Mouse (Mus musculus): ENCODE results near the gene Olfr1441. TPM values are rescaled to one million over a fixed set of nuclear protein-coding genes. Genes with fewer than 3 reads are reported as not detected.

The Olfr1441 gene
- not detected in 2 replicates for polyA plus RNA-seq (2015; fragmentation: Nextera tagmentation; extraction: Ambion mirVana)

GRCm38 (mm10) chr19:12417361-12417760, at the start of gene Olfr1441:
TSS of gene Olfr1441 (plus strand) at chr19:12417433.
- Histone ChIP-seq H3K4me2 (no peak within 1 kb of the TSS), H3K4me3 (replicated peaks) (no peak within 1 kb of the TSS), H3K9me3 (no peaks in the 10 kb centered on the region), H3K36me3 (no peaks in the 10 kb centered on the region), H3K4me1 (no peaks in the 10 kb centered on the region), H3K27ac (no peak within 1 kb of the TSS), H3K9ac (no peak within 1 kb of the TSS), H3K27me3 (replicated peaks) (no peaks in the 10 kb centered on the region)
- ATAC-seq (ENCODE audit: insufficient read depth, low FRiP score, low read depth): no peak

- no peak overlapping the region for H3K4me2 ChIP-seq
- WGBS: 83% methylated on average over 3 of the region's 3 CpGs
- H3K4me1 ChIP-seq: no peaks in the 10 kb centered on the region
- no peaks in the 10 kb centered on the region for H3K36me3 ChIP-seq
- H3K27me3 ChIP-seq (replicated peaks): no peaks in the 10 kb centered on the region
- H3K27ac ChIP-seq: no peak overlapping the region
- no peak for ATAC-seq (ENCODE audit: insufficient read depth, low FRiP score, low read depth)
- no peak overlapping the region for H3K4me3 ChIP-seq (replicated peaks)
- H3K9ac ChIP-seq: no peak overlapping the region
- no peaks in the 10 kb centered on the region for H3K9me3 ChIP-seq
Measured at GRCm38 (mm10) chr19:12373004-12373403, 44.2 kb upstream of the Olfr1441 start.

DNA sequence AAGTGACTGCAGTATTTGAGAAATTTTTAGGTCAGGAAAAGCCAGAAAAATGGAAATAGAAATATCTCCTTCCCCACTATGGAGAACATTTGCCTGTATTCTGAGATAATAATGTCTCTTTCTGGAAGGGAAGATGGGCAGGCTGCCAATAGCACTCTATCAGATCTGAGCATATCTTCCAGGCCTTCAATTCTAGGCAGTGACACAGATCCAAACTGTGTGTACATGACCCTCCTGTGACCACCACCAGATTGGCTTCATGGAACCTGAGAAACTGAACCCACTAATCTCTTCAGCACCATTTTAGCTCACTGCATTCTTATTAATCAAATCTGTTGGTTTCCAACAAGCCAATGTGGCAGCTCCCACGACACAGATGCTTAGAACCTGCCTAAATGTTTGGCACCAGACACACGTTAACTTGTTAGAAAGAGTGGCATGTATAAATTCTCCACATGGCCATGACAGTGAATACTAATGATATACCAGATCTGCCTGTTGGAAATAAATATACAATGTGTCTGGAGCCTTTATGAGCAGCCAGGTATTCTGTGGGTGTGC, 42.7 kb upstream of the Olfr1441 start:
- ATAC-seq (ENCODE audit: insufficient read depth, low FRiP score, low read depth): no peak
- Histone ChIP-seq H3K36me3 (no peaks in the 10 kb centered on the region), H3K4me2 (no peak overlapping the region), H3K4me1 (no peaks in the 10 kb centered on the region), H3K9ac (no peak overlapping the region), H3K27me3 (replicated peaks) (no peaks in the 10 kb centered on the region), H3K4me3 (replicated peaks) (no peak overlapping the region), H3K27ac (no peak overlapping the region), H3K9me3 (no peaks in the 10 kb centered on the region)
- 37% methylated on average over 2 of the region's 2 CpGs for WGBS

GRCm38 (mm10) chr19:12386979-12387378, 30.3 kb upstream of the Olfr1441 start, which contains the start of gene Olfr1440:
TSS of gene Olfr1440 (plus strand) at chr19:12387279.
- H3K9me3 ChIP-seq: no peaks in the 10 kb centered on the region
- H3K36me3 ChIP-seq: no peaks in the 10 kb centered on the region
- ATAC-seq (ENCODE audit: insufficient read depth, low FRiP score, low read depth): no peak
- H3K9ac ChIP-seq: no peak within 1 kb of the TSS
- WGBS: 82% methylated on average over 2 of the region's 2 CpGs
- no peaks in the 10 kb centered on the region for H3K4me1 ChIP-seq
- no peak within 1 kb of the TSS for H3K4me2 ChIP-seq
- no peak within 1 kb of the TSS for H3K27ac ChIP-seq
- no peaks in the 10 kb centered on the region for H3K27me3 ChIP-seq (replicated peaks)
- no peak within 1 kb of the TSS for H3K4me3 ChIP-seq (replicated peaks)

- no peak overlapping the region for H3K4me3 ChIP-seq (replicated peaks)
- H3K27ac ChIP-seq: no peak overlapping the region
- no peaks in the 10 kb centered on the region for H3K36me3 ChIP-seq
- H3K9me3 ChIP-seq: no peaks in the 10 kb centered on the region
- no peaks in the 10 kb centered on the region for H3K4me1 ChIP-seq
- H3K4me2 ChIP-seq: no peak overlapping the region
- H3K27me3 ChIP-seq (replicated peaks): no peaks in the 10 kb centered on the region
- H3K9ac ChIP-seq: no peak overlapping the region
- no peak for ATAC-seq (ENCODE audit: insufficient read depth, low FRiP score, low read depth)
Measured at GRCm38 (mm10) chr19:12413737-12414136, 3.5 kb upstream of the Olfr1441 start.

DNA sequence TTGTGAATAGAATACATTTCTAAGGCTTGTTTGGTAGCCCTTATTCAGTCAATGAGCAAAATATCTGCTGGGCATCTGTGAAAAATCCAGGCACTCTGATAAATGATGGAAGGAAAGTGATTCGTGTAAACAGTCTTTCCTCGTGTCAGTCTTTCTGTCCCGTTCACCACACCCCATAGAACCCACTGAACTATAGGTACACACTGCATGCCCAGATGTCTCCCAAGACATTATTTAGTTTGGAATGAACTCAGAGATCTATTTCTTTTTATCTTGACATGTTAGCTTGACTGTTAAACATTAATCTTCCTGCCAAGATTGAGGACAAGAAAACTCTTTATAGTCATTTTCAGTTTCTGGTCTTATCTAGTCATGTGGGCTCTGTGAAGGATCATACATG, 1.1 kb downstream of the Olfr1441 start:
- no peak overlapping the region for H3K9ac ChIP-seq
- H3K4me1 ChIP-seq: no peaks in the 10 kb centered on the region
- H3K4me3 ChIP-seq (replicated peaks): no peak overlapping the region
- H3K9me3 ChIP-seq: no peaks in the 10 kb centered on the region
- H3K36me3 ChIP-seq: no peaks in the 10 kb centered on the region
- H3K27ac ChIP-seq: no peak overlapping the region
- WGBS: 26% methylated on average over 3 of the region's 3 CpGs
- no peaks in the 10 kb centered on the region for H3K27me3 ChIP-seq (replicated peaks)
- no peak for ATAC-seq (ENCODE audit: insufficient read depth, low FRiP score, low read depth)
- no peak overlapping the region for H3K4me2 ChIP-seq

DNA sequence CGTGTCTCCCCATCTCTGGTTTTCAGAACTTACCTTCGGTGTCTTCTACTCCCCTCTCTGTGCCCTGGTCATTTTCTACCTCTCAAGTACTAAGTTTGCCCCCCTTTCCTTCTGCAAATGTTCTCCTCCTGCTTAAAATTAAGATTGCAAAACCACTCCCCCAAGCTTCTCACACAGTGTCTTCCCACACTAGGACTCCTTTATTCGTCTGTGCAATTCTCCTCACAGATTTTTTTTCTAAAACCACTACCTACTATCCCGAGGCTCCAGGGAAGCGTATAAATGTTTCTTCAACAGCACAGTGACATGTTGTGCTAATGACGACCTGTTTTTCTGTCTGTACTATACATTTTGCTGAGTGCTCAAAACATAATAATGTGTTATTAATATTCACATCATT, 3.3 kb downstream of the Olfr1441 start:
- Histone ChIP-seq H3K27ac (no peak overlapping the region), H3K4me2 (no peak overlapping the region), H3K4me3 (replicated peaks) (no peak overlapping the region), H3K9ac (no peak overlapping the region), H3K27me3 (replicated peaks) (no peaks in the 10 kb centered on the region), H3K4me1 (no peaks in the 10 kb centered on the region), H3K9me3 (no peaks in the 10 kb centered on the region), H3K36me3 (no peaks in the 10 kb centered on the region)
- no peak for ATAC-seq (ENCODE audit: insufficient read depth, low FRiP score, low read depth)
- WGBS: 68% methylated on average over 6 of the region's 6 CpGs

- 83% methylated on average over 1 of the region's 1 CpGs for WGBS
- Histone ChIP-seq H3K4me1 (no peaks in the 10 kb centered on the region), H3K9me3 (no peaks in the 10 kb centered on the region), H3K27ac (no peak overlapping the region), H3K9ac (no peak overlapping the region), H3K36me3 (no peaks in the 10 kb centered on the region), H3K27me3 (replicated peaks) (no peaks in the 10 kb centered on the region), H3K4me2 (no peak overlapping the region), H3K4me3 (replicated peaks) (no peak overlapping the region)
- ATAC-seq (ENCODE audit: insufficient read depth, low FRiP score, low read depth): no peak
Measured at GRCm38 (mm10) chr19:12421680-12422079, 4.4 kb downstream of the Olfr1441 start.

DNA sequence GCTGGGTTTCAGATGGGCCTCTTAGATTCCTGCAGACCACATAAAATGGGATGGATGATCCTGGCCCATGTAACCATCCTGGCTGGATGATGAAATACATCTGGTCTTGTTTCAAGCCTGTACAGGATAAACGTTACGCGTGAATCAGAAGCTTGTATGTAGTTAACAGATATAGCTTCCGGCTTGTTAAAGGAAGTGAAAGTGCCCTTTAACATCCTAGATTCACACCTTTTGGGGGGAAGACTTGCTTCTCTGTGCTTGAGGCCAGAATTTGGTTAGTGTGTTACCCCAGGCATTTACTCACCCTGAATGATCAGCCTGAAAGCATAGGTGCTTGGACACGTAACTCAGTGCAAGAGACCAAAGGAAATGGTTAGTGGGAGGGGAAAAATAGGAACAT, 9.9 kb downstream of the Olfr1441 start:
- no peaks in the 10 kb centered on the region for H3K36me3 ChIP-seq
- H3K27ac ChIP-seq: no peak overlapping the region
- H3K4me2 ChIP-seq: no peak overlapping the region
- no peak for ATAC-seq (ENCODE audit: insufficient read depth, low FRiP score, low read depth)
- no peak overlapping the region for H3K4me3 ChIP-seq (replicated peaks)
- no peaks in the 10 kb centered on the region for H3K9me3 ChIP-seq
- WGBS: 67% methylated on average over 5 of the region's 5 CpGs
- H3K4me1 ChIP-seq: no peaks in the 10 kb centered on the region
- H3K9ac ChIP-seq: no peak overlapping the region
- no peaks in the 10 kb centered on the region for H3K27me3 ChIP-seq (replicated peaks)

DNA sequence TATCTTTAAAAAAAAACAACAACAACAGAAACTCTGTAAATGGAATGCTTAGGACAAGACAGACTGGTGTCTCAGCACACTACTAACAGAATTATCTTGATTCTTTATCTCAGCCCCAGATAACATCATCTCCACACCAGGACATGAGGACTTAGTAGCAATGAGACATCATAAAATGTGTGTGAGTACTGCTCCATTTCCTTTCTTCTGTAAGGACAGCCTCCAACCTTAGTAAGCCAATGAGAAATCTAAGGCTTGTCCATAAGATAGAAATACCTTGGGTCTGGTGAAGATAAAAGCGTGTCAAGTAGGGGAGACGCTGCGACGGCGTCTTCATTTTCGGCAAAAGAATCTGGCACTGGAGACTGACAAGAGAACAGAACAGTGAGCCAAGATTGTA, 10.4 kb downstream of the Olfr1441 start, which contains the start of gene Pfpl:
Gene Pfpl, plus strand, starts transcription at position 301 of the 400 bp plus-strand sequence.
- ATAC-seq (ENCODE audit: insufficient read depth, low FRiP score, low read depth): no peak
- no peak within 1 kb of the TSS for H3K4me2 ChIP-seq
- no peaks in the 10 kb centered on the region for H3K36me3 ChIP-seq
- H3K9ac ChIP-seq: no peak within 1 kb of the TSS
- WGBS: 92% methylated on average over 6 of the region's 6 CpGs
- H3K9me3 ChIP-seq: no peaks in the 10 kb centered on the region
- no peak within 1 kb of the TSS for H3K27ac ChIP-seq
- H3K4me1 ChIP-seq: no peaks in the 10 kb centered on the region
- H3K27me3 ChIP-seq (replicated peaks): no peaks in the 10 kb centered on the region
- H3K4me3 ChIP-seq (replicated peaks): no peak within 1 kb of the TSS

GRCm38 (mm10) chr19:12433033-12433432, 15.8 kb downstream of the Olfr1441 start:
- no peak overlapping the region for H3K4me2 ChIP-seq
- 17% methylated on average over 2 of the region's 2 CpGs for WGBS
- no peaks in the 10 kb centered on the region for H3K36me3 ChIP-seq
- ATAC-seq (ENCODE audit: insufficient read depth, low FRiP score, low read depth): no peak
- no peaks in the 10 kb centered on the region for H3K4me1 ChIP-seq
- no peaks in the 10 kb centered on the region for H3K27me3 ChIP-seq (replicated peaks)
- no peaks in the 10 kb centered on the region for H3K9me3 ChIP-seq
- H3K27ac ChIP-seq: no peak overlapping the region
- no peak overlapping the region for H3K9ac ChIP-seq
- no peak overlapping the region for H3K4me3 ChIP-seq (replicated peaks)

DNA sequence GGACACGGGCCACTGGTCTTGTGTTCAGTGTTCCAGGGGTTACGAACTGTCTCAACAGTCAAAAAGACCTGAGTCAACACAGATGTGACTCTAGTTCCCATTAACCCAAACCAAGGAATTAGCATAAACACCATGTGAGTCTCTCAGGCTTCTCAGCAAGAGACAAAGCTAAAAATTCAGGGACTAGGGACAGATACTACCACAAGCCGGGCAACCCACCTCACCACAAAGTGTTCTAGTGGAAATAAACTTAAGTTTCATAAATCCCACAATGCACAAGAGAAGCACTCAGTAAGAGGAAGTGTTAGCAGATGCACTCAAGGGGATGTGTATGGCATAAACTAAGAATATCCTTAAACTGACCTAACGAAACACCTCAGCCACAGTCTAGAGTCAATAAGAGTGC, 17.8 kb downstream of the Olfr1441 start:
- H3K36me3 ChIP-seq: no peaks in the 10 kb centered on the region
- 80% methylated on average over 4 of the region's 4 CpGs for WGBS
- H3K27ac ChIP-seq: no peak overlapping the region
- H3K4me3 ChIP-seq (replicated peaks): no peak overlapping the region
- H3K27me3 ChIP-seq (replicated peaks): no peaks in the 10 kb centered on the region
- H3K4me2 ChIP-seq: no peak overlapping the region
- no peak for ATAC-seq (ENCODE audit: insufficient read depth, low FRiP score, low read depth)
- no peaks in the 10 kb centered on the region for H3K9me3 ChIP-seq
- H3K9ac ChIP-seq: no peak overlapping the region
- H3K4me1 ChIP-seq: no peaks in the 10 kb centered on the region

All from stomach, embryonic 15.5 days (tissue).